Comparison of ENCODE assay signal across 24 mouse cellular contexts in the genomic region with DNA sequence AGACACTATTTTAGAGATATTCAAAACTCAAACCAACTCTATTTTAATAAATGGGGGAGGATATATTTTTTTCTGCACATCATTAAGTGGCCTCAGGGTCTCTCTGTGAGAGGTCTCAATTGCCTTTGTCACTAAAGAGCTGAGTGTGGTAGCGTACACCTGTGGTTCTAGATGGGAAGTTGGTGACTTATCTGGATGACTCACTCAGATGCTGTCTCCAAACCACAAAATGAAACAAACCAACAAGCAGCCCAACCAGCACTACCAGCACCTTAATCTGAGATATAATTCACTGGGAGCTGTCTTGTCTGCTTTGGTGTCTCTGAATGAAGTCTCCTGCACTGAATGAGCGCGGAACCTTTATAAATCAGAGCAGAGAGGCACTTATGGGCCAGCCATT. TPM values are rescaled to one million over a fixed set of nuclear protein-coding genes. Genes with fewer than 3 reads are reported as not detected.
A peak's percentile ranks its signal among the peaks of the same experiment; 100 is the strongest.
DNase-seq lines count a peak whose midpoint lies in the region; ATAC-seq and TF ChIP-seq lines count a peak whose summit lies in the region.
"Had no signal": no experiment of that assay in that cellular context is flagged by ENCODE, and none has a peak within 500 bp of the region (broad histone marks: within the 10 kb centered on the region; RNA-seq: fewer than 3 reads in every experiment).

No protein-coding gene starts in this region.

- H3K79me2 ChIP-seq in MEL (ENCODE audit: control insufficient read depth, insufficient read depth, low read length, poor library complexity): no peaks in the 10 kb centered on the region

- ATAC-seq in hematopoietic stem cell, adult 5-6 weeks (replicated peaks in 1 of 2; ENCODE audit: insufficient read depth in 1 of 2, low FRiP score in 2 of 2, low TSS enrichment in 1 of 2, low read depth in 1 of 2, poor library complexity in 2 of 2, severe bottlenecking in 2 of 2): peak; percentile 76 to 85
- ATAC-seq in hindbrain, embryonic 13.5 days (ENCODE audit: low FRiP score): no peak
- ATAC-seq: midbrain, embryonic 16.5 days had no signal

- no peak for TF ChIP-seq CTCF in MEL (IDR thresholded peaks at IDR 0.05 in 2 of 3, conservative IDR thresholded peaks at IDR 0.05 in 1 of 3; ENCODE audit: control insufficient read depth in 1 of 3, insufficient read depth in 1 of 3, low read depth in 2 of 3, low read length in 3 of 3, poor library complexity in 1 of 3, severe bottlenecking in 1 of 3)

- no peak overlapping the region for H3K4me2 ChIP-seq in hindbrain, embryonic 13.5 days
- H3K4me2 ChIP-seq: heart, embryonic 12.5 days; hindbrain, embryonic 15.5 days; lung, embryonic 15.5 days; stomach, embryonic 15.5 days had no signal

- peaks cover 0 to 2% of the 10 kb centered on the region in 2 experiments; a peak in 1 of 4 replicates for H3K36me3 ChIP-seq in MEL (ENCODE audit: control insufficient read depth in 1 of 2, insufficient read depth in 2 of 2, low read length in 2 of 2)
- H3K36me3 ChIP-seq in hindbrain, embryonic 13.5 days: peaks cover 10% of the 10 kb centered on the region; the same call in 1 of the 2 replicates
- H3K36me3 ChIP-seq: hindbrain, embryonic 15.5 days; lung, embryonic 15.5 days; stomach, embryonic 15.5 days had no signal

- H3K9me3 ChIP-seq in MEL (replicated peaks; ENCODE audit: insufficient read depth, low read length): no peaks in the 10 kb centered on the region
- H3K9me3 ChIP-seq in hindbrain, embryonic 13.5 days: no peaks in the 10 kb centered on the region
- H3K9me3 ChIP-seq: hindbrain, embryonic 15.5 days; lung, embryonic 15.5 days had no signal

- H3K4me1 ChIP-seq in MEL (ENCODE audit: control insufficient read depth in 1 of 2, insufficient read depth in 2 of 2, low read length in 2 of 2): no peaks in the 10 kb centered on the region
- H3K4me1 ChIP-seq in hindbrain, embryonic 13.5 days (replicated peaks): no peaks in the 10 kb centered on the region
- H3K4me1 ChIP-seq: forebrain, embryonic 10.5 days; heart, embryonic 12.5 days; hindbrain, embryonic 15.5 days; lung, embryonic 15.5 days; megakaryocyte, embryonic 14.5 days; stomach, embryonic 15.5 days had no signal

- WGBS in hindbrain, embryonic 13.5 days: 91% methylated on average over 3 of the region's 3 CpGs

- no peak overlapping the region for H3K9ac ChIP-seq in MEL (ENCODE audit: control insufficient read depth, low read depth, low read length, poor library complexity, severe bottlenecking)
- H3K9ac ChIP-seq in hindbrain, embryonic 13.5 days: no peak overlapping the region
- H3K9ac ChIP-seq: heart, embryonic 12.5 days; hindbrain, embryonic 15.5 days; liver, embryonic 14.5 days; lung, embryonic 15.5 days; stomach, embryonic 15.5 days had no signal

- peak; percentile 52 to 72 for TF ChIP-seq EP300 in MEL (IDR thresholded peaks at IDR 0.05; ENCODE audit: low read depth in 1 of 2, low read length in 2 of 2)

- no peaks in the 10 kb centered on the region for H3K27me3 ChIP-seq in MEL (ENCODE audit: control insufficient read depth in 1 of 2, insufficient read depth in 2 of 2, low read length in 2 of 2)
- no peaks in the 10 kb centered on the region for H3K27me3 ChIP-seq in hindbrain, embryonic 13.5 days
- H3K27me3 ChIP-seq: CH12.LX; heart, embryonic 12.5 days; hindbrain, embryonic 15.5 days; lung, embryonic 15.5 days; megakaryocyte, embryonic 14.5 days; stomach, embryonic 15.5 days had no signal

- no peak overlapping the region for H3K27ac ChIP-seq in MEL (ENCODE audit: control insufficient read depth, low read depth, low read length)
- H3K27ac ChIP-seq in hindbrain, embryonic 13.5 days: no peak overlapping the region
- H3K27ac ChIP-seq: forebrain, embryonic 10.5 days; hindbrain, embryonic 15.5 days; kidney, postnatal 0 days; liver, embryonic 14.5 days; lung, embryonic 15.5 days; stomach, embryonic 15.5 days had no signal

- DNase-seq in A20 (ENCODE audit: low read depth, low spot score): peak; percentile 38
- peak; percentile 60 for DNase-seq in MEL (ENCODE audit: low read depth, low spot score)
- peak; percentile 3 to 6 for DNase-seq in natural killer cell, adult 2 months (ENCODE audit: low spot score in 2 of 2)
- DNase-seq in testis, postnatal 14 days (ENCODE audit: low spot score): no peak
- DNase-seq in lung, postnatal 10 days: no peak
- DNase-seq: adrenal gland, postnatal 10 days; cerebellum, adult 11 months; cerebellum, postnatal 25 days; heart, postnatal 14 days; kidney, adult 18-20 months; retina, postnatal 1 day; thymus, adult 2 months had no signal

- no peak for TF ChIP-seq POLR2A in MEL (IDR thresholded peaks at IDR 0.05; ENCODE audit: control insufficient read depth in 1 of 2, insufficient read depth in 1 of 2, low read depth in 1 of 2, low read length in 2 of 2, poor library complexity in 1 of 2)

- TF ChIP-seq RAD21 in MEL (IDR thresholded peaks at IDR 0.05; ENCODE audit: low read depth, low read length): no peak

- H3K4me3 ChIP-seq in MEL (ENCODE audit: control insufficient read depth in 1 of 2, insufficient read depth in 1 of 2, low read depth in 2 of 2, low read length in 2 of 2): no peak overlapping the region
- H3K4me3 ChIP-seq in hindbrain, embryonic 13.5 days: no peak overlapping the region
- H3K4me3 ChIP-seq: forebrain, embryonic 10.5 days; heart, embryonic 12.5 days; hindbrain, embryonic 15.5 days; lung, embryonic 15.5 days; megakaryocyte, embryonic 14.5 days; stomach, embryonic 15.5 days had no signal

TF ChIP-seq in MEL, 35 proteins besides CTCF, POLR2A, EP300 and RAD21:
- TF ChIP-seq JUND (IDR thresholded peaks at IDR 0.05; ENCODE audit: low read depth, low read length): peak; percentile 78; the same call in 1 of the 2 replicates
- TF ChIP-seq GATA1 (IDR thresholded peaks at IDR 0.05; ENCODE audit: low read depth, low read length): peak; percentile 75
- no peak for TF ChIP-seq MYC (IDR thresholded peaks at IDR 0.05; ENCODE audit: low read depth, low read length)
- TF ChIP-seq ETS1 (IDR thresholded peaks at IDR 0.05; ENCODE audit: low read depth, low read length): peak; percentile 53; the same call in 1 of the 2 replicates
- TF ChIP-seq ZNF384 (IDR thresholded peaks at IDR 0.05; ENCODE audit: low read depth, low read length): no peak
- peak; percentile 56; the same call in 1 of the 2 replicates for TF ChIP-seq RCOR1 (IDR thresholded peaks at IDR 0.05; ENCODE audit: low read depth, low read length)
- TF ChIP-seq TCF12 (IDR thresholded peaks at IDR 0.05; ENCODE audit: low read depth, low read length): peak; percentile 71
TF ChIP-seq in MEL: peak in this region for 5.

RNA-seq across cellular contexts. Expression of a gene that starts 51.5 kb away (rescaled TPM):
- total RNA-seq in MEL (2012; rRNA removed): 4.1 and 5.4 TPM in 2 replicates
- 10 to 100 TPM in 1 of 2 experiments, not detected in 1; 12.0 TPM for polyA plus RNA-seq in MEL (2012; ENCODE audit: insufficient read depth in 1 of 2, insufficient read length in 2 of 2, low read depth in 1 of 2, low replicate concordance in 2 of 2, missing spikeins in 1 of 2)
- total RNA-seq in hematopoietic stem cell, adult 5-6 weeks (2017): 45.5 and 50.4 TPM in 2 replicates
- 11.2 and 13.7 TPM in 2 replicates for polyA plus RNA-seq in hindbrain, embryonic 13.5 days (2015; fragmentation: Nextera tagmentation; extraction: Ambion mirVana)
- total RNA-seq: CH12.LX had no signal

Comparison
In these comparisons a context has a peak if more than half of its experiments do, and no peak if none do; other contexts are left out.
1. DNase-seq: peak in A20 (single experiment), MEL (single experiment) and natural killer cell, adult 2 months (2 of 2); none in testis, postnatal 14 days (single experiment) and lung, postnatal 10 days (single experiment).